Mouse (Mus musculus) testis, adult 2 months (tissue): ENCODE measurements around the gene Cdc20b. TPM values are rescaled to one million over a fixed set of nuclear protein-coding genes. Genes with fewer than 3 reads are reported as not detected.

ENCODE experiments used
- H3K27ac ChIP-seq: fragments of 200-500 bp; 2 replicates; pipeline ENCODE4 v1.5.1; 2012; ENCODE audit warnings: low read depth, low read length; ENCODE audit not compliant: control insufficient read depth, insufficient read depth
- H3K27me3 ChIP-seq: fragments of 200-500 bp; 2 replicates; pipeline ENCODE4 v1.6.1; 2012; ENCODE audit warnings: mild to moderate bottlenecking, low read length, moderate library complexity; ENCODE audit not compliant: control insufficient read depth, insufficient read depth
- H3K36me3 ChIP-seq: fragments of 200-500 bp; 2 replicates; pipeline ENCODE4 v1.6.1; 2012; ENCODE audit warnings: mild to moderate bottlenecking, low read length; ENCODE audit not compliant: control insufficient read depth, insufficient read depth
- H3K4me1 ChIP-seq: fragments of 200-500 bp; 2 replicates; pipeline ENCODE4 v1.6.1; 2012; ENCODE audit warnings: low read length; ENCODE audit not compliant: control insufficient read depth, insufficient read depth
- H3K4me3 ChIP-seq: fragments of 200-500 bp; 2 replicates; pipeline ENCODE4 v1.5.1; 2012; ENCODE audit warnings: low read depth, mild to moderate bottlenecking, low read length, moderate library complexity, mixed read lengths; ENCODE audit not compliant: control insufficient read depth
- CTCF ChIP-seq: fragments of 200-500 bp; IDR thresholded peaks from 2 replicates; pipeline ENCODE4 v1.5.1; 2012; ENCODE audit warnings: low read depth, mild to moderate bottlenecking, inconsistent platforms, low read length, moderate library complexity; ENCODE audit not compliant: control insufficient read depth, insufficient read depth, insufficient replicate concordance
- POLR2A ChIP-seq: fragments of 200-500 bp; IDR thresholded peaks from 2 replicates; pipeline ENCODE4 v1.6.1; 2012; ENCODE audit warnings: low read depth, mild to moderate bottlenecking, inconsistent platforms, low read length, moderate library complexity; ENCODE audit not compliant: control insufficient read depth
- polyA plus RNA-seq: library from polyadenylated mRNA; depleted of rRNA; stranded (reverse); fragments of >200 nt; gene quantifications from 2 replicates; pipeline ENCODE4 v1.2.3, GENCODE M21; 2012

Cdc20b gene
- polyA plus RNA-seq, 1 experiment: 15.4 TPM

- H3K27me3 ChIP-seq: no peaks in the 10 kb centered on the region
Observed at GRCm38 (mm10) chr13:113032831-113033230, 2.1 kb upstream of the Cdc20b start.

GRCm38 (mm10) chr13:113034271-113034886 is 532 bp upstream of the Cdc20b start:
- Histone ChIP-seq H3K4me3 (peak overlapping the region; percentile 93), H3K27ac (peak overlapping the region; percentile 96), H3K27me3 (no peaks in the 10 kb centered on the region), H3K36me3 (no peaks in the 10 kb centered on the region; the same call in 1 of the 2 replicates), H3K4me1 (peaks cover 12% of the 10 kb centered on the region)
- TF ChIP-seq CTCF (no peak), POLR2A (peak; percentile 39; the same call in 1 of the 2 replicates)

More at GRCm38 (mm10) chr13:113032831-113033230, 2.1 kb upstream of the Cdc20b start:
- Histone ChIP-seq H3K4me1 (peaks cover 11% of the 10 kb centered on the region), H3K4me3 (peak overlapping the region; percentile 64), H3K27ac (peak overlapping the region; percentile 99), H3K36me3 (no peaks in the 10 kb centered on the region; the same call in 1 of the 2 replicates)
- TF ChIP-seq CTCF: no peak
- no peak for TF ChIP-seq POLR2A

GRCm38 (mm10) chr13:113035852-113036251 is 941 bp downstream of the Cdc20b start:
- no peaks in the 10 kb centered on the region; the same call in 1 of the 2 replicates for H3K36me3 ChIP-seq
- H3K27ac ChIP-seq: no peak overlapping the region
- peak overlapping the region; percentile 93 for H3K4me3 ChIP-seq
- H3K27me3 ChIP-seq: no peaks in the 10 kb centered on the region
- peaks cover 11% of the 10 kb centered on the region for H3K4me1 ChIP-seq
- TF ChIP-seq CTCF: peak; percentile 15; the same call in 1 of the 2 replicates
- no peak for TF ChIP-seq POLR2A

- Histone ChIP-seq H3K36me3 (no peaks in the 10 kb centered on the region), H3K27me3 (no peaks in the 10 kb centered on the region), H3K4me3 (no peak overlapping the region), H3K4me1 (peaks cover 10% of the 10 kb centered on the region), H3K27ac (no peak overlapping the region)
- no peak for TF ChIP-seq POLR2A
- no peak for TF ChIP-seq CTCF
Observed at GRCm38 (mm10) chr13:113044876-113045275, 10.0 kb downstream of the Cdc20b start.

GRCm38 (mm10) chr13:113045458-113046110 is 10.7 kb downstream of the Cdc20b start:
- no peaks in the 10 kb centered on the region for H3K36me3 ChIP-seq
- H3K4me3 ChIP-seq: peak overlapping the region; percentile 56
- peak overlapping the region; percentile 49; the same call in 1 of the 2 replicates for H3K27ac ChIP-seq
- no peaks in the 10 kb centered on the region for H3K27me3 ChIP-seq
- TF ChIP-seq POLR2A (no peak), CTCF (no peak)
- peaks cover 10% of the 10 kb centered on the region for H3K4me1 ChIP-seq

- no peak for TF ChIP-seq POLR2A
- no peak for TF ChIP-seq CTCF
- Histone ChIP-seq H3K27me3 (no peaks in the 10 kb centered on the region), H3K36me3 (no peaks in the 10 kb centered on the region), H3K4me3 (peak within 1 kb of the TSS; percentile 56), H3K27ac (peak within 1 kb of the TSS; percentile 49; the same call in 1 of the 2 replicates), H3K4me1 (peaks cover 10% of the 10 kb centered on the region)
Observed at GRCm38 (mm10) chr13:113046211-113046883, 11.4 kb downstream of the Cdc20b start, which contains the start of gene Gpx8. TSS of gene Gpx8 (minus strand) at chr13:113046410.

GRCm38 (mm10) chr13:113047018-113047417 is 12.1 kb downstream of the Cdc20b start:
- Histone ChIP-seq H3K36me3 (no peaks in the 10 kb centered on the region), H3K4me3 (no peak overlapping the region), H3K4me1 (peaks cover 7% of the 10 kb centered on the region), H3K27me3 (no peaks in the 10 kb centered on the region), H3K27ac (no peak overlapping the region)
- TF ChIP-seq CTCF: no peak
- no peak for TF ChIP-seq POLR2A
